Mouse (Mus musculus) MEL (cell line): ENCODE measurements at regions not wholly inside any gene's neighbourhood (a gene's known extent, or its start where the extent isn't known, plus 50 kb on each side); places are given as distances from the start of the nearest gene placed in this dataset.

Source experiments
- BHLHE40 ChIP-seq: IDR thresholded peaks from 2 replicates; pipeline ENCODE4 v1.6.1; 2012; ENCODE audit warnings: low read depth, mild to moderate bottlenecking, inconsistent platforms, low read length, improper control_type of control experiment, borderline replicate concordance
- CTCF ChIP-seq, 3 experiments: IDR thresholded peaks in 2 of 3; conservative IDR thresholded peaks in 1 of 3; 2 replicates each; pipeline ENCODE4 v1.5.1; 2011 to 2012; ENCODE audit warnings: low read length in 3 of 3, low read depth in 2 of 3, mild to moderate bottlenecking in 2 of 3, improper control_type of control experiment in 1 of 3, inconsistent platforms in 1 of 3, mixed read lengths in 1 of 3, moderate library complexity in 1 of 3; ENCODE audit not compliant: control insufficient read depth in 1 of 3, insufficient read depth in 1 of 3, poor library complexity in 1 of 3, severe bottlenecking in 1 of 3
- E2F4 ChIP-seq: IDR thresholded peaks from 2 replicates; pipeline ENCODE4 v1.6.1; 2011; ENCODE audit warnings: low read depth, low read length, improper control_type of control experiment, borderline replicate concordance
- GATA1 ChIP-seq: IDR thresholded peaks from 2 replicates; pipeline ENCODE4 v1.6.1; 2011; ENCODE audit warnings: low read depth, low read length, improper control_type of control experiment
- MYB ChIP-seq: IDR thresholded peaks from 2 replicates; pipeline ENCODE4 v1.6.1; 2011; ENCODE audit warnings: mild to moderate bottlenecking, low read depth, low read length, improper control_type of control experiment
- POLR2A ChIP-seq, 2 experiments: IDR thresholded peaks; 2 replicates each; pipeline ENCODE4 v1.6.1; 2011 to 2012; ENCODE audit warnings: low read length in 2 of 2, mild to moderate bottlenecking in 2 of 2, control low read depth in 1 of 2, improper control_type of control experiment in 1 of 2, low read depth in 1 of 2, moderate library complexity in 1 of 2; ENCODE audit not compliant: control insufficient read depth in 1 of 2, insufficient read depth in 1 of 2, poor library complexity in 1 of 2
- POLR2AphosphoS2 ChIP-seq: IDR thresholded peaks from 2 replicates; pipeline ENCODE4 v1.6.1; 2011; ENCODE audit warnings: low read length, improper control_type of control experiment
- ZC3H11A ChIP-seq: IDR thresholded peaks from 2 replicates; pipeline ENCODE4 v1.6.1; 2012; ENCODE audit warnings: low read depth, mild to moderate bottlenecking, inconsistent platforms, low read length, improper control_type of control experiment
- ZKSCAN1 ChIP-seq: IDR thresholded peaks from 2 replicates; pipeline ENCODE4 v1.6.1; 2012; ENCODE audit warnings: low read depth, mild to moderate bottlenecking, inconsistent platforms, low read length, improper control_type of control experiment, moderate library complexity

DNA sequence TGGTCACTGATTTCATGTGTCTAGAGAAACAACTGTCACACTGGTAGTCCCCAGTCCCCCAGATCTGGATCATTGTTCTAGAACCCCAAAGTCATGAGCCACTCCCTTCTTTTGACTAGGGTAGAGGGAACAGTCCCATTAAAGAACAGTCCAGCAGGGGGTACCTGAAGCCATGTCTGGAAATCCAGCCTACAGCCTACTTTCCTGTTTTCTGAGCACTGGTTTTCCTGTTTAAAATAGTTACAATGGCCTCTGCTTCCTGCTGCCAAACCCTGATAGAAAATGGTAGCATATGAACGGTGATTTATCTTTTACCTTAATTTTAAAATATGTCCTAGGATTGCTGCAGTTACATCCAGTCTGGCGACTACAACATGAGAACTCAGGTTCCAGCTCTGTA is 364.5 kb downstream of the Foxo1 start:
- TF ChIP-seq GATA1 (no peak), POLR2A (IDR thresholded peaks at IDR 0.05; ENCODE audit: control insufficient read depth in 1 of 2, insufficient read depth in 1 of 2, low read depth in 1 of 2, low read length in 2 of 2, poor library complexity in 1 of 2) (no peak), CTCF (IDR thresholded peaks at IDR 0.05 in 2 of 3, conservative IDR thresholded peaks at IDR 0.05 in 1 of 3; ENCODE audit: control insufficient read depth in 1 of 3, insufficient read depth in 1 of 3, low read depth in 2 of 3, low read length in 3 of 3, poor library complexity in 1 of 3, severe bottlenecking in 1 of 3) (no peak), MYB (no peak), ZC3H11A (no peak), E2F4 (no peak), POLR2AphosphoS2 (no peak), BHLHE40 (no peak), ZKSCAN1 (no peak)
